ENCODE assay signal across 20 mouse cellular contexts in the genomic region with DNA sequence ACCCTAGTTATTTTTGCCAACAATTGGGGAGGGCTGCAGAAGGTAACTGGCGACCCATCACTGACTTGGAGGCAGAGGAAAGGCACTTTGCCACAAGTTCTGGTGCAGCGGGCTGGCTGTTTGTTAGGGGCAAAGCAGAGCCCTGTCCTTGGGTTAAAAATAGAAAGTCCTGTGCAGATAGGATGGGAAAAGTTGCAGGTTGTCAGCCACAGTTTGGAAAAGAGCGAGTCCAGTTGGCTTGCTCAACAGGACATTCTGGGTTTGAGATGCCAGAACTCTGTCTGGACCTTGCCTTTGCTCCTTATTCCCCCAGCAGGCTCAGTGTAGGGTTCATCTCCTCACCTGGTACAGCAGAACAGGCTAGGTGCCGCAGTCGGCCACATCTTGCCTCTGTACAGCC.
"Had no signal": no experiment of that assay in that cellular context is flagged by ENCODE, and none has a peak within 500 bp of the region (broad histone marks: within the 10 kb centered on the region; RNA-seq: fewer than 3 reads in every experiment).

No protein-coding gene starts in this region.

- H3K4me1 ChIP-seq: limb, embryonic 15.5 days; neural tube, embryonic 13.5 days; stomach, embryonic 15.5 days had no signal

- H3K4me2 ChIP-seq: limb, embryonic 12.5 days; limb, embryonic 15.5 days; liver, embryonic 11.5 days; lung, embryonic 14.5 days; midbrain, embryonic 13.5 days; neural tube, embryonic 13.5 days; stomach, embryonic 15.5 days had no signal

- DNase-seq: kidney, postnatal 14 days; kidney, postnatal 4 days; left cerebral cortex, postnatal 4 days; liver, postnatal 0 days; lung, embryonic 14.5 days; retina, postnatal 1 day; right cerebral cortex, postnatal 25 days; spleen, adult 18-20 months; thymus, postnatal 4 days had no signal

- H3K9ac ChIP-seq: limb, embryonic 12.5 days; limb, embryonic 15.5 days; liver, embryonic 14.5 days; liver, postnatal 0 days; lung, embryonic 14.5 days; midbrain, embryonic 13.5 days; neural tube, embryonic 13.5 days; stomach, embryonic 15.5 days had no signal

- H3K27me3 ChIP-seq: limb, embryonic 12.5 days; limb, embryonic 15.5 days; midbrain, embryonic 13.5 days; neural tube, embryonic 13.5 days; stomach, embryonic 15.5 days had no signal

- ATAC-seq: liver, postnatal 0 days; lung, postnatal 0 days; midbrain, embryonic 13.5 days; midbrain, embryonic 16.5 days had no signal

- H3K36me3 ChIP-seq: limb, embryonic 12.5 days; limb, embryonic 15.5 days; midbrain, embryonic 13.5 days; neural tube, embryonic 13.5 days; stomach, embryonic 15.5 days had no signal

- H3K4me3 ChIP-seq: limb, embryonic 12.5 days; limb, embryonic 15.5 days; midbrain, embryonic 13.5 days; myocyte; neural tube, embryonic 13.5 days; stomach, embryonic 15.5 days had no signal

- H3K27ac ChIP-seq: limb, embryonic 12.5 days; limb, embryonic 15.5 days; liver, embryonic 14.5 days; macrophage; midbrain, embryonic 13.5 days; neural tube, embryonic 13.5 days; stomach, embryonic 15.5 days had no signal

- H3K9me3 ChIP-seq: limb, embryonic 12.5 days; limb, embryonic 15.5 days; midbrain, embryonic 13.5 days; neural tube, embryonic 13.5 days; stomach, embryonic 15.5 days had no signal
